Mouse (Mus musculus): Measurements from ENCODE around the gene Znrf1.
"Not testable (repeated sequence)": the region's sequence is repeated elsewhere in the genome, so short reads cannot be mapped to it uniquely, and the experiment has no call there.

Gene Znrf1

DNA sequence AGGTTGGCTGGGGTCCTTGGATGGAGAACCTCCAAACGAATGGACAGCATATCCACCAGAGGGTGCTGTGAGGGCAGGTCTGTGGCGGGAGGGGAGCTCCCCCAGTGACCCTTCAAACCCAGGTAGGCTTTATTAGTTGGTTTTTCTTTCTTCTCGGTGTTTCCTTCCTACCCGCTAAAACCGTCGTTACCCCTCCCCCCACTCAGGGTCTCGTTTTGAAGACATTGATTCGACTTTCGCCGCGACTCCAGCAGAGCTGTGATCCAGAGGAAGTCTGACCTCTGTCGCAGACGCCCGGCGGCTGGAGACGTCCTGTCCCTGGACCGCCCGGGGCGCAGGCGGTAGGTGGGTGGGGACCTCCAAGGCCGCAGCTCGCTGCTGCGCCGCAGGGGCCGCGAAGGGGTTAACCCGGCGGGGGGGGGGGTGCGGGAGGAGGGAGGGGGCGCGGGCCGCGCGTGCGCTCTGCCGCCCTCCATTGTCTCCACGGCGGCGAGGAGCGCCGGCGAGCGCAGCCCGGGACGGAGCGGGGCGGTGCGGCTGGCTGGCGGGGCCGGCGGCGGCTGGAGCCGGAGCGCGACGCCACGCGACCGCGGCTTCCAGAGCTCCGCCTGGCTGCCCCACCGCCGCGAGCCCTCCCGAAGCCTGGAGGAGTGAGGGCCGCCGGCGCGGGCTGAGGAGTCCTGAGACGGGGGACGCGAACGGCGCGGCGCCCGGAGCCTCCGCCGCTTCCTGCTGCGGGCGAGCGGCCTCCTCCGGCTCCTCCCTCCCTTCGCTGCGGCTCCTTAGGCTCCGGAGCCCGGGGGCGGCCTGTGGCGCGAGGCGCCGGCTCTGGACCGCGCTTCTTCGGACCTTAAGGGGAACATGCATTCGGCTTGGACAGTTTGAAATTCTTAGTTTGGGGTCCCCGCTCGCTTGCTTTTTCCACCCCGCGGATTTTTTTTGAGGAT, at the start of gene Znrf1:
Znrf1 (plus strand) TSS at position 67 of the 947 bp plus-strand sequence.
- in situ Hi-C loops (cut with MboI; ENCODE audit: low sequenced_read_pairs): no loop called here

DNA sequence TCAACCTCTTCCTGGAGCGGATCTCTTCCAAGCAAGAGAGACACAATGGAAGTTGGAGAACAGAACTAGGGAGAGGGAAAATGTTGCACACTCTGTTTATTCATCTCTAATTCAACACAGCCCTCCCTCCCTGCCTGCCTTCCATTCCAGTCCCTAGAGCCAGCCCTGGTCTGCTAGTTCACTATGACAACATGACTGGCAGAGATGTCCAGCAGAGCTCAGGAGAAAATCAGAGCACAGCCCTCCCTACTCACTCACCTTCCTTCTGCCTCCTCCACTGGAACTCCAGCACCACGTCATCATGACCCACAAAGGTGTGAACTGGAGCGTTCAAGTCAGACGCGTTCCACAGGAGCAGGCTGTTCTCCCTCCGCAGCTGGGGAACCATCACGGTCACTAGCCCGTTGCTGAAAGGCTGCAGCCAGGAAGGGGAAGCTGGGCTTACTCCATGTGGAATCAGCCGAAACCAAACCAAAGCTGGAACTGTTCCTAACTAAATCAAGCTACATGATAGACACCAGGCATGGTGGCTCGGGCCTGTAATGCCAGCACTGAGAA, 45.8 kb upstream of the Znrf1 start:
- in situ Hi-C loops (cut with MboI; ENCODE audit: low sequenced_read_pairs): no loop called here

DNA sequence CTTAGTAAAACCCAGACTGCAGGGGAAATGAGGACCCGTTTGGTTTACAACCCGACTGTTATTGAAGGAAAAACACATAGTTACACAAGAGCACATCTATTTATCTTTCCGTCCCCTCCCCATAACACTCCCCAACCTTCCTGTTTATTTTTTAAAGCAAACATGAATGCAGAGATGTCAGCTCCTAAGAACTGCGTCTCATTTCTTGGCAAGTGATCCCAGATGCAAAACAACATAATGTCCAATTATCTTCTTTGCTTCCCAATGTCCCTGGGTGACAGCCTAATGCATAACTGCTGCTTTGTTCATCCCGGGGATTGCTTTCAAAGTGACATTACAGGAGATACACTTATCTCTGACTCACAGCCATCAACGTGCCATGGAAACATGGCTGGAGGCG, 44.7 kb upstream of the Znrf1 start:
- in situ Hi-C loops (cut with MboI; ENCODE audit: low sequenced_read_pairs): no loop called here

DNA sequence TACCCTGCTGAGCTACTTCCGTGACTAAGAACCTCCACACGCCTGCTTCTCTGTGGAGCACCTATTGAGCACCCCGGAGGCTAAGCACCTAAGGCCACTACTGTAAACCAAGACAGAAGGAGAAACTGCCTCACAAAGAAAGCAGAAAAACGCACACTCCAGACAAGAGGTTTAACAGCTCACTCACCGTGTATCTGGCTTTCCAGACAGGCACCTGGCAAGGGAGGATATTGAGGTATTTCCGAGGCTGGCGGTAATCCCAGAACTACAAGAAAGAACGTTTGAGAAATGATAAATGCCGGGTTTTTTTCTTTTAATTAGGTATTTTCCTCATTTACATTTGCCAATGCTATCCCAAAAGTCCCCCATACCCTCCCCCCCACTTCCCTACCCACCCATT, 43.4 kb upstream of the Znrf1 start:
- in situ Hi-C loops (cut with MboI; ENCODE audit: low sequenced_read_pairs): no loop called here

DNA sequence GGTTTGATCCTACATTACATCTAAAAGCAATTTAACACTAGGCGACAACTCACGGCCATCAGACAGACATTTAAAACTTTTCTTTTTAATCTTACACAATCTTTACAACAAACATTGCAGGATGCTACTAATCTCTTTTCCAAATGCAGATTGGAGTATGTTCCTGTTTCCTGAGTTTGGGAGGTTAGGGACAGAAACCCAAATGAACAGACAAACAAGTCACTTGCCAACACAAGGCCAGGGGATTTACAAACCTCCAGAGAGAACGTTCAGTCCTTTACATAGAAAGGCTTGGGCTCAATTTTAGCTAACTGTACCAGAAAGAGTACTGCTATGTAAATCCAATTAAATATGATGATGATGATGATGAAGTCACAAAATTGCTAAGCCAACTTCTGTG, 42.7 kb upstream of the Znrf1 start:
- in situ Hi-C loops (cut with MboI; ENCODE audit: low sequenced_read_pairs): no loop called here

DNA sequence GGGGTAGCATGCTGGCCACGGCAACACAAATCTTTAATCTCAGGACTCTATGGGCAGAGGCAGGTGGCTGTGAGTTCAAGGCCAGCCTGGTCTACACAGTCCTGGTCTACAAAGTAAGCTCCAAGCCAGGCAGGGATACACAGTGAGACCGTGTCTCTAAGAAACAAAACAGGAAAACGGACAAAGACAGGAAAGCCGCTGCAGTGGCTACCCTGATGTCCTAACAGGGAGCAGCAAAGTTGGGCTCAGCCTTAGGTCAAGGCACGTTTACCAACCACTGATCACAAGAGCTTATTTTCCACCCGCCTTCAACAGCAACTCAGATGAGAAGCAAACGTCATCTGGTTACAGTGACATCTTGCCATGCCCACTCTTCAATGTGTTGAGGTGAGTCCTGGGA, 39.6 kb upstream of the Znrf1 start:
- in situ Hi-C loops (cut with MboI; ENCODE audit: low sequenced_read_pairs): no loop called here

DNA sequence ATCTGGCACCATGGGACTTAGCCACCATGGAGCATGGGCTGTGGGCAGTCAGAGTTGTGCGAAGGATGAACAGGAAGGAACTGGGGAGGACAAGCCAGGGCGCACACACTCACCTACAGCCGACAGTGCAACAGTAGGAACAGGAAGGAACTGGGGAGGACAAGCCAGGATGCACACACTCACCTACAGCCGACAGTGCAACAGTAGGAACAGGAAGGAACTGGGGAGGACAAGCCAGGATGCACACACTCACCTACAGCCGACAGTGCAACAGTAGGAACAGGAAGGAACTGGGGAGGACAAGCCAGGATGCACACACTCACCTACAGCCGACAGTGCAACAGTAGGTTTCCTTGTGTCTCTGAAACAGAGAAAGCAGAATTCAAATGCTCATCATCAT, 37.6 kb upstream of the Znrf1 start:
- in situ Hi-C loops (cut with MboI; ENCODE audit: low sequenced_read_pairs): not testable (repeated sequence)

DNA sequence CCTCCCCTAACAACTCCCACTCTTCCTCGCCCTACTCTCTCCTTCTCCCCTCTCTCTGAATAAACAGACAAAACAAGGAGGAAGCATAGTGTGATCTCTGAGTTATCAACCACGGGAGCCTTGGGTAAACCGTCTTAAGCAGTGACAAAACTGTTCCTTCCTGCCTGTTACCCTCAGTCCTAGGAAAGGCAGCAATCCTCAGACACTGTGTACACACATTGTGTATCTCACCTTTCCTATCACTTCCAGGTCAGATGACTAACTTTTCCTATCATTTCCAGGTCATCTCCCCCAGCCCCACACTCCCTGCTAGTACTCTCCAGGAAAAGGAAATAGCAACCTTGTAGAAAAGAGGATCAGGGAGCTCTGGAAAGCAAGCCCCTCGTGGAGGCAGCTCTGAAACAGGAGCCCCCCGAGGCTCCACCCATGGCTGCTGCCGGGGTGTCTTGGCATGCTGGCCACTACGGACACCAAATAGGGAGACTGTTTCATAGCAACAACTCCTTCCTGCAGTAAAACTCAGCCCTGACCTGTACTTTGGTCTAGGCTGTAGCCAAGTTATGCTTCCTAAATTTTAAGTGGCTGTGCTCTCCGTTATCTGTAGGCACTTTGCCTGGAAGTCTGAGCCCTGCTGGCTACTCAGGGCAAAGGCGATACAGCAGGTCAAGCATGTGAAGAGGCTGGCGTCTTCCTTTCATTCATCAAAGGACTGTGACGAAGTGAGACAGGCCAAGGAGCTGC, 34.0 kb upstream of the Znrf1 start:
- in situ Hi-C loops (cut with MboI; ENCODE audit: low sequenced_read_pairs): no loop called here

DNA sequence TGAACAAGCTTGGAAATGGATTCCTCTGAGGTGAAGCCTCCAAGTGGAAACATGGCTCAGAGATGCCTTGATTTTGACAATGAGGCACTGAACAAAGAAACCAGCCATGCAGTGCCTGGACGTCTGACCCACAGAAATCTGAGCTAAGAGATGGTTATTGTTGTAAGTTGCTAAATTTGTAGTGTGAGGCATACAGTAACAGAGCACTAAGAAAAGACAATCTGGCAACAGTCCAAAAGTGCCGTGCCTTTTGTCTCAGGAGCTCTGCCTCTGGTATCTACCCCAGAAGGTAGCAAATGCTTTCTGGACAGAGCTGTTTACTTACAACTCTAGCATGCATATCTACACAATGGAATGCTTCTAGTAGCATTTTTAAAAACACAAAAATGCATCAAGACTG, 27.3 kb upstream of the Znrf1 start:
- in situ Hi-C loops (cut with MboI; ENCODE audit: low sequenced_read_pairs): no loop called here

DNA sequence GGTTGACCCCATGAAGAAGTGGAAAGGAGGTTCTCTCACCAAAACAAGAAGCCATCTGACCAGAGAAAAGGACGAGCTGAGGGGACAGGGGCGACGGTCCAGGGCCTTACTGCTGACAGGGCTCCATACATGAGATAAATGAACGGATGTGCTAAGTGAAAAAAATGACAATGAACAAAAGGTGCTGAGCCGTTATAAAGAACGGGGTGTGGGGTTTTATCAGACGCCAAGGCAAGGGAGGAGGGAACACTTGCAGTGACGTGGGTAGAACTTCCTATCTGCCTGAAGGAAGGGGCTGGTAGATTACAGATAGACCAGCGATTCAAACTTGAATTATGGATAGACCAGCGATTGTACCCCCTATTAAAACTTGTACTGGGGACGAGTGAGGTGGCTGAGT, 26.6 kb upstream of the Znrf1 start:
- in situ Hi-C loops (cut with MboI; ENCODE audit: low sequenced_read_pairs): no loop called here

DNA sequence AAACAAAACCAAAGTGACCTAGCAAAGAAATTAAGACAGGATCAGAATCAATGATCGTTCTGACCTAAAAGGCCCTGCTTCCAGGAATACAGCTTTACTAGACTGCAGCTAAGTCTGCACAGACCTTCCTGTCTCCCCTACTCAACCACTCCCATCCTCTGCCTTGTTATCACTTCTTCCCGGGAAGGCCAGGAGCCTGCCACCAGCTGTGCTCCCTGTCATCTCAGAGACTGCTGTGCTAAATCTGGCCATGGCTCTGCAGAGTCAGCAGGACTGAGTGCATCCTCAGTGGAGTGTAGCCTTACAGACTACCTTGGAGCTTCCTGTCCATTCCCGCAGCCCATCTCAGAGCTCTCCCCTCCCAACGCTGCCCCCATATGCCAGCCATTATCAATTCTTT, 25.5 kb upstream of the Znrf1 start:
- in situ Hi-C loops (cut with MboI; ENCODE audit: low sequenced_read_pairs): no loop called here

DNA sequence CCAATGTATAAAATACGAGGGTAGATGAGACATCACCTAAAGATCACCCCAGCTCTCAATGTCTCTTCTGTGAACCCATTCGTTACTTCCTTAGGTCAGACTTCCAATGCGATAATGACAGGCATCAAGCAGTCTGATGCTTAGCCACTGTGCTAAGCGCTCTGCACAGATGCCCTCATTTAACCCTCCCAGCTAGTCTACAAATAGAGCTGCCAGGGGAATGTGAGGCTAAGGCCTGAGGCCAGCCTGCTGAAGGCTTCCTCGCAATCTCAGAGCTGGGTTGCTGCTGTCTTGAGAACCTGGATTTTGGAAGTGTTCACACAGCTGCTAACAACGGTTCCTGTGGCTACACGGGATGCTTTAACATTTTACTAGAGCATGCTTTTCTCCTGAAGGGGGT, 23.0 kb upstream of the Znrf1 start:
- in situ Hi-C loops (cut with MboI; ENCODE audit: low sequenced_read_pairs): no loop called here

DNA sequence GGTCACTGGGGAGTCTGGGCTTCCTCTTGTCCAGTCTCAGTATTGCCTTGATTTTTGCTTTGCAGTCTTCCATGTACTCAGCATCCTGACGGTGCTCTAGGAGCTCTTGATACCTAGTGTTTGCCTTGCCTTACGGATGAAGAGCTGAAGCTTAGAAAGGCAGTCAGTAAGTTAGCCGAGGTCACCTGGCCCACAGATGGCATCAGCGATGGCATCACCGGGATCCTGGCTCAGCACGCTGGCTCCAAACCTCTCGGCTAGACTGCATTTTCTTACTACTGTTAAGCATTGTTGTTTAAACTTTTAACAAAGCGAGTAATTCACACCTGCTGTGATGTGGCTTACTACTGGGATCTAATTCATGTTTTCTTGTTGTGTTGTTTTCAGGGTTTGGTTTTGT, 22.5 kb upstream of the Znrf1 start:
- in situ Hi-C loops (cut with MboI; ENCODE audit: low sequenced_read_pairs): no loop called here

DNA sequence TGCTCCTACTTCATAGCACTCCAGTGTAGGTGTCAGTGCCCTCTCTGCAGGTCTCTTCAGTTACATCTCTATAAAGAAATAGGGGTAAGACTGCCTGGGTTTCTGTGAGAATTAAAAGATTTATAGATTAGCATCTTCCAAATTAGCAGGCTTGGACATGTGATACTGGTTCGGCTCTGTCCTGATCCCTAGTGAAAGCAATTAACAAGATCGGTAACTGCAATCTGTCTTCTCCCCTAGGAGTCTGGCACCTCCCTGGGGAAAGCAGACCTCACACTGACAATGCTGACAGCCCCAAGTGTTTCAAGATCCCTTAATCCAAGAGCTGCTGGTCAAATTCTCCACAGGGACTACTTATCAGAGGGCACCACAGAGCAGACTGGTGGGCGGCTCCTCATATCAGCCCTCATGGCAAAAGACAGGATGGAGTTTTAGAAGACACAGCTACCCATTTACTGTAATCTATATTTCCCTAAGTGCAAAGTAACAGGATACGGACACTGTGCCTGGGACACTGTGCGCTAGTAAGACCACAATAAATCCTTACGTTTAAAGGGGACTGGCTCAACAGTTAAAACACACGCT, 19.4 kb upstream of the Znrf1 start:
- in situ Hi-C loops (cut with MboI; ENCODE audit: low sequenced_read_pairs): no loop called here

DNA sequence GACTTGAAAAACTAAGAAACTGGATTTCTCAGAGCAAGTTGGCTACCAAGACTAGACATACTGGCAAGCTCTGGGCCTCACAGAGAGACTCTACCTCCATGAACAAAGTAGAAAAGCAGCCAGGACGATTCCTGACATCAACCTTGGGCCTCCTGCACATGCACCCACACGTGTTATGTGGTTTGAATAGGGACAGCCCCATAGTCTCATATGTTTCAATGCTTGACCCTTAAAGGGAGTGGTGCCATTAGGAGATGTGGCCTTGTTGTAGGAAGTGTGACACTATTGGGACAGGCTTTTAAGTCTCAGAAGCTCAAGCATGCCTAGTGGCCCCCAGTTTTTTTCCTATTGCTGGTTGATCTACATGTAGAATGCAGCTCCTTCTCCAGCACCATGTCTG, 18.4 kb upstream of the Znrf1 start:
- in situ Hi-C loops (cut with MboI; ENCODE audit: low sequenced_read_pairs): no loop called here

DNA sequence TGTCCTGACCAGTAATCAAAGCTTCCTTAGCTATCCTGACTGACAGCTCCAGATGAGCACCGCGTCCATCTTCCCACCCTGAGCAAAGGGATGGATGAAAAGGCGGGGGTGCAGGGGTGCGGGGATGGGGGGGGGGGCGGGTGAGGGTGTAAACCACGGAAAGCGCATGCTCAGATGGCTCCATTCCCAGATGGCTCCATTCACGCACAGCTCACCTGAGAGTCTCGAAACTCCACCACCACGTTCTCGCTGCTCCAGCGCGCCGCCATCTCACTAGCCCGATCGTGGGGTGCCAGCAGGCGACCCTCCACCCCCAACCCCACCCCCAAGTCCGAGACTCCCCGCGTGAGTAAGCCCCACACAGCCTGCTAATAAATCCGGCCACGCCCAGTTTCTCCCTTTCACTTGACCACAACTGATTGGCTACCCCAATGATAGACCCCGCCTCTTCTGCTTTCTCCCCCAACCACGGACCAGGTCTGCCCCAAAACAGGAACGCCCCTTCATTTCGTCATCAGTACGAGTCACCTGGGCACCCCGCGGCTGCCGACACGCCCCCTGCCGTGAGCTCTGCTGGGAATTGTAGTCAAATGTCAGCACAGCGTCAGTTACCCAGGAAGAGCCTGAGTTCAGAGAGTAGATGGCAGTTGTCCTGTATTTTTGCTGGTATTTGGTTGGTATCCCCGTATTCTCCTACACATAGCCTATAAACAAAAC, 14.0 kb upstream of the Znrf1 start, which contains the start of gene Wdr59:
Wdr59 (minus strand) TSS at position 380 of the 717 bp plus-strand sequence.
- in situ Hi-C loops (cut with MboI; ENCODE audit: low sequenced_read_pairs): no loop called here

DNA sequence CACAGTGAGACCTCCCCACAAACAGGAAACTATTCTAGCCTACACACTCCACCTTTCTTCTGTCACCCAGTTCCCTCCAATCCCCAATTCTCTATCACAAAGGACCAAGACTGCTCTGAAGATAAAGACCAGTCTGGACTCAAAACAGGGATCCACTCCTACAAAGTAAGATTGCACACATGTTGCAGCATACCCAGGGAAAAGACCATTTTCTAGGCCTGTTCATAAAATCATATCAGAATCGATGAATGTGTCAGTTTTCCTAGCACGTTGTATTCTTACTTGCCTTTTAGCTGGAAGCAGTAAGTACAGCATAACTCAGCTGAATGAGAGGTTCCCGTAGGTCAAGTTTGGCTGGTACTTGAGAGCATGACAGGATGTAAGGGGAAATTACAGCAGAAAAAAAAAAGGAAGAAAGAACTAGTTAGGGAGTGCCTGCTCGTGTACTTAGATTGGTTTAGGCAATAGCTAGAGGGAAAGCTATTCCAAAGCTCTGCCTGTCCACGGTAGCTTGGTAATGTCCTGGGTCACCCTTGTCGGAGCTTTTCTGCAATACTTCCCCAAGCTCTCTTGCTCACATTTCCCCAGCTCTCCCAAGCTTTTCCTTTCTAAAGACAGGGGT, 9.4 kb upstream of the Znrf1 start:
- in situ Hi-C loops (cut with MboI; ENCODE audit: low sequenced_read_pairs): no loop called here

DNA sequence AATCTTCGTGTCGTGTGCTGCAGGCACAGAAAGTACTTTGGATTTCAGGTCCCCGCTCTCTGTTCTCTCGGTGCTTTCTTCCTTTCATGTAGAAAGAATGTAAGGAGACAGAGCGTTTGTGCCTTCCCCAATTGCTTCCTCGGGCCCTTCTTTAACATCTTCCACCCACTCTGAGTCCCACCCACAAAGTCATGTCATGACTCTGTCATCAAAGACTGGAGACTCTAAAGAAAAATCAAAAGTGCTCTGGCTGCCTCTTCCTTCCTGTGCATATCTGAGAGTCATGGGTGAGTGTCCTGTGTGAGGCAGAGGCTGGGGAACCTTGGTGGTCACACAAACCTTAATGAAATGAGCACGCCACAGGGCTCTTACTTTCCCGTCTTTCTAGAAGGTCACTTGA, 8.7 kb upstream of the Znrf1 start:
- in situ Hi-C loops (cut with MboI; ENCODE audit: low sequenced_read_pairs): no loop called here

DNA sequence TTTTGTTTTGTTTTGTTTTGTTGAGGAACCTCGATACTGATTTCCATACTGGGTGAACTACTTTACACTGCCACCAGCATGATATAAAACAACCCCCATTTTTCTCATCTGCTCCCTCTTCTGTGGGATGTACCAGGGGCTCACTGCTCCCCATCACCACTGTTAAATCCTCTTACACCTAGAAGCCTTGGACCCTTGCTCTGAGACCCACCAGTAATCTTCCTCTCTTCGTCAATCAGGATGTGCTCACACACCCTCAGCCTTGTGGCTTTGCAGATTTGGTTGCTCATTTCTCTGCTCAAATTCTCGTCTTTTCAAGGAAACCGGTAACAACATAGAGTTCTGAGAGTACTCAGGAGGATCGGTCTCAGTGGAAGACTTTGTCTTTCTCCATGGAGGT, 7.8 kb upstream of the Znrf1 start:
- in situ Hi-C loops (cut with MboI; ENCODE audit: low sequenced_read_pairs): no loop called here

DNA sequence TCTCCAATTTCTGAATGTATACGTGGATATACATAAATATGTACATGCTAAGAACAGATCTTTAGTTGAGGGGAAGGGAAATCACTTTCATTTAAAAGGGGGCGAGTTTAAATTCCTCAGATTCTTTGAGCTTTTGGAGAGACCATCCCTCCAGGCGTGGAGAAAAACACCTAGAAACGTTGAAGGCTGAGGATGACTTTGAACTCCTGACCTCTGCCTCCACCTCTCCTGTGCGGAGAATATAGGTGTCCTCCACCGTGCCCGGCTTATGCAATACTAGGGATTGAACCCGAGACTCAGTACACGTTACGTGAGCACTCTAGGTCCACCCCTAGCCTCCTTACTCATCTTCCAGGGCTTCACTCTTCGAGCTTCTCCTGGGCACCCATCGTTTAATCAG, 4.7 kb upstream of the Znrf1 start:
- in situ Hi-C loops (cut with MboI; ENCODE audit: low sequenced_read_pairs): no loop called here
